Mouse (Mus musculus): ENCODE results near the gene Pfn3. TPM values are rescaled to one million over a fixed set of nuclear protein-coding genes. Genes with fewer than 3 reads are reported as not detected.

The Pfn3 gene
- polyA plus RNA-seq, 1 experiment: not detected

DNA sequence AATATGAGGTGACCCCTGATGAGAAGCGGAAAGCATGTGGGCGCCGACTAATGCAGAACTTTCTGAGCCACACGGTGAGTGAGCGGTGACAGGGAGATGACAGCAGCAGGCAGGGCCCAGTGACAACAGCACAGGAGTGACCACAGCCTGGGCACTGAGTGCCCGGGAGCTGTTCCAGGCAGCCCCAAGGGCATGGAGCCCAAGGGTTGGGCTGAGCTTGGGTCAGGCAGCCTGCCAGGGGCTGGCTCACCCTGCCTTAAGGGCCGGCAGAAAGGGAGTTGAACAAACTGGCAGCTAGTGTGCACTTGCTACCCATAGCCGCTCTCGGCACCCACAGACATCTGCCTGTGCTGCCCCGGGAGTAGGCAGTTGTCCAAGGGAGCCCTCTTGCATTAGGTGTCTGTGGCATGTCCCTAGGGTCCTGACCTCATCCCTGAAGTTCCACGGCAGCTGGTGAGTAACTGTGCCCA, 35.5 kb upstream of the Pfn3 start:
- TF ChIP-seq CTCF (IDR thresholded peaks at IDR 0.05; ENCODE audit: extremely low read depth, insufficient read length, insufficient replicate concordance, low read depth, low read length): no peak
- TF ChIP-seq POLR2A (IDR thresholded peaks at IDR 0.05; ENCODE audit: low read depth, low read length): no peak
- no peak overlapping the region for H3K27ac ChIP-seq (ENCODE audit: insufficient read depth, low read depth, low read length)
- WGBS: 74% methylated on average over 11 of the region's 11 CpGs
- no peak overlapping the region for H3K4me3 ChIP-seq (ENCODE audit: low read depth, low read length)
- H3K4me1 ChIP-seq (ENCODE audit: control insufficient read depth, insufficient read depth, insufficient read length, low read length): peaks cover 58% of the 10 kb centered on the region
- H3K27me3 ChIP-seq (ENCODE audit: control insufficient read depth, insufficient read depth, low read length): no peaks in the 10 kb centered on the region
- peaks cover 50% of the 10 kb centered on the region for H3K36me3 ChIP-seq (ENCODE audit: control insufficient read depth, insufficient read depth, low read length)

DNA sequence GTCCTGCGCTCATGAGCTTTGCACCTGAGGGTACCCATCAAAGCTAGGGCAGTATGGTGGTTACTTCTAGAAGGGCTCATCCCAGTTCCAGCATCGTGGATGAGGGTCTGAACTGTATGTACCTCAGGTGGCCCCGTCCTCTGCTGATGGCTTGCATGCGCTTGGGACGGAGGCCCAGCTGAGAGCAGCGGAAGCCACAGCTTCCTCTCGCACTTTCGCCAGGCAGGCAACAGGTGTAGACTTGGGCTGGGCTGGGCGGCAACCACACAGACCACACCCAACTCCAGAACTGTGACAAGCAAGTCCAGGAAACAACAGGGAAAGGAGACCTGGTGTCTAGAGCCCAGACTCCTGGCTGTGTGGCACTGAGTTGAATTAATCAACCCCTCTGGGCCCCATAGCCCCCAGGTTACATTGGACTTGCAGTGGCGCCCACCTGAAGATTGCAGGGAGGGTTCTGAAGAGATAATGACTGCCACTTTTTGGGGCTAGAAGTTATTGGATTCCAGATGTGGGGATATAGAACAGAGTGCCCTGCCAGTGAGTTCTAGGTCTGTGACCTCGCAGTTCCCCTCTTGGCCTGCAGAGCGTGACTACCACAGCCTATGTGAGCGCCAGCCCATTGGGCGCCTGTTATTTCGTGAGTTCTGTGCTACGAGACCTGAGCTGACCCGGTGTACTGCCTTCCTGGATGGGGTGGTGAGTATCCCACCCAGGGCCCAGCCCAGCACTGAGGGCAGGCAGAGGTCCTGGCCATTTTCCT, 34.8 kb upstream of the Pfn3 start:
- H3K27me3 ChIP-seq (ENCODE audit: control insufficient read depth, insufficient read depth, low read length): no peaks in the 10 kb centered on the region
- peaks cover 58% of the 10 kb centered on the region for H3K4me1 ChIP-seq (ENCODE audit: control insufficient read depth, insufficient read depth, insufficient read length, low read length)
- H3K4me3 ChIP-seq (ENCODE audit: low read depth, low read length): 0 out of 2 replicates have a peak overlapping the region, but pooled peaks have one; percentile 5
- peaks cover 45% of the 10 kb centered on the region for H3K36me3 ChIP-seq (ENCODE audit: control insufficient read depth, insufficient read depth, low read length)
- 52% methylated on average over 17 of the region's 17 CpGs for WGBS
- TF ChIP-seq CTCF (IDR thresholded peaks at IDR 0.05; ENCODE audit: extremely low read depth, insufficient read length, insufficient replicate concordance, low read depth, low read length) (no peak), POLR2A (IDR thresholded peaks at IDR 0.05; ENCODE audit: low read depth, low read length) (no peak)
- peak overlapping the region; percentile 76 for H3K27ac ChIP-seq (ENCODE audit: insufficient read depth, low read depth, low read length)

DNA sequence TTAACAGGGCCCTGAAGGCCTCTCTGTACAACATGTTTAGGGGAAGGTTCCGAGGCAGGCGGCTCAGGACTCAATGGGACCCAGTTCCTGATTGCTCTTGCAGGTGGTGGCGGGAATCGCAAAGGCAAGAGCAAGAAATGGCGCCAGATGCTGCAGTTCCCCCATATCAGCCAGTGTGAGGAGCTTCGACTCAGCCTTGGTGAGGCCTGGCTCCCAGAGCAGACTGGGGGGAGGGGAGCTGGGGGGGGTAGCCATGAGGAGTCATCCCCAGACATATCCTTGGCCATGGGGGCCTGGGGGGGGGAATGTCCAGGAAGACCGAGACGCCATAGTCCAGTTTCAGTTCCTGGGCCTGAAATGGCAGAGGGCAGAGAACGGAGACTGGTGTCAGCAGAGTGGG, 34.2 kb upstream of the Pfn3 start:
- H3K27me3 ChIP-seq (ENCODE audit: control insufficient read depth, insufficient read depth, low read length): no peaks in the 10 kb centered on the region
- H3K4me3 ChIP-seq (ENCODE audit: low read depth, low read length): 0 out of 2 replicates have a peak overlapping the region, but pooled peaks have one; percentile 5
- H3K4me1 ChIP-seq (ENCODE audit: control insufficient read depth, insufficient read depth, insufficient read length, low read length): peaks cover 58% of the 10 kb centered on the region
- TF ChIP-seq CTCF (IDR thresholded peaks at IDR 0.05; ENCODE audit: extremely low read depth, insufficient read length, insufficient replicate concordance, low read depth, low read length): no peak
- peaks cover 38% of the 10 kb centered on the region for H3K36me3 ChIP-seq (ENCODE audit: control insufficient read depth, insufficient read depth, low read length)
- H3K27ac ChIP-seq (ENCODE audit: insufficient read depth, low read depth, low read length): peak overlapping the region; percentile 71
- WGBS: 82% methylated on average over 9 of the region's 9 CpGs

DNA sequence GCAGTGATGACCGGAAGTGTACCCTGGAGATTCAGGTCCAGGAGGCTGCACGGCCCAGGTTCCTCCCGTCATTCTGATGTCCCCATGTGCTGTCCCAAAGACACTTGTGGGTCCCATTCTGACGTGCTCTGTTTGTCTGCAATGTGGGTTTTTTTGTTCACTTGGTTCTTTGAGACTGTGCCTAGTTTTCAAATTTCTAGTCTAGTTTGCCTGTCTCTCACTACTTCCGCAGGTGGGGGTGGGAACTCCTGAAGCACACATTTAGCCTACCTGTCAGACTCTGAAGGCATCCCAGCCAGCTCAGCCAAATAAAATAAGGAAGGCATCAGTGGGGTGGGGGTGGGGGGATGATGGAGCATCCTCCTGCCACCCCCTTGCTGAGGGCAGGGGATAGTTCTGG, 33.1 kb upstream of the Pfn3 start:
- Histone ChIP-seq H3K27me3 (ENCODE audit: control insufficient read depth, insufficient read depth, low read length) (no peaks in the 10 kb centered on the region), H3K4me1 (ENCODE audit: control insufficient read depth, insufficient read depth, insufficient read length, low read length) (peaks cover 58% of the 10 kb centered on the region), H3K36me3 (ENCODE audit: control insufficient read depth, insufficient read depth, low read length) (peaks cover 29% of the 10 kb centered on the region), H3K4me3 (ENCODE audit: low read depth, low read length) (no peak overlapping the region), H3K27ac (ENCODE audit: insufficient read depth, low read depth, low read length) (peak overlapping the region; percentile 3; the same call in 1 of the 2 replicates)
- 83% methylated on average over 5 of the region's 5 CpGs for WGBS
- TF ChIP-seq POLR2A (IDR thresholded peaks at IDR 0.05; ENCODE audit: low read depth, low read length) (no peak), CTCF (IDR thresholded peaks at IDR 0.05; ENCODE audit: extremely low read depth, insufficient read length, insufficient replicate concordance, low read depth, low read length) (no peak)

DNA sequence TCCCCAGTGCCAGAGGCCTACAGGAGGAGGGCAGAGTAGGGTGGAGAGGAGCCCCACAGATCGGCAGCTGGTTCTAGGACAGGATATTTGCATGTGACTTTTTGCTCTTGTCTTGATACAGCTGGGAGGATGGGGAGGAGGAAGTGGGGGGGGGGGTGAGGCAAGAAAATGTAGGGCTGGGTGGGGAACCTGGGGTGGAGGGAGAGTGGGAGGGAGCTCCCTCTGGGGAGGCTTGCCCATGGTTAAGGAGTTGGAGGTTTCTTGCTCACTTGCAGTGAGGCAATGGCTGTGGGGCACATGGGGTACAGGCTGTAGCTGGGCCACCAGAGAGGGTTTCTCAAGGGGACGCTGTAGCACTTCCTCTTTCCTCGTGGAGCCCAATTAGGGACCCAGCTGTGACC, 32.5 kb upstream of the Pfn3 start:
- H3K36me3 ChIP-seq (ENCODE audit: control insufficient read depth, insufficient read depth, low read length): peaks cover 23% of the 10 kb centered on the region
- H3K27me3 ChIP-seq (ENCODE audit: control insufficient read depth, insufficient read depth, low read length): no peaks in the 10 kb centered on the region
- 42% methylated on average over 3 of the region's 3 CpGs for WGBS
- H3K4me1 ChIP-seq (ENCODE audit: control insufficient read depth, insufficient read depth, insufficient read length, low read length): peaks cover 55% of the 10 kb centered on the region
- H3K27ac ChIP-seq (ENCODE audit: insufficient read depth, low read depth, low read length): peak overlapping the region; percentile 88
- TF ChIP-seq POLR2A (IDR thresholded peaks at IDR 0.05; ENCODE audit: low read depth, low read length) (peak; percentile 23; the same call in 1 of the 2 replicates), CTCF (IDR thresholded peaks at IDR 0.05; ENCODE audit: extremely low read depth, insufficient read length, insufficient replicate concordance, low read depth, low read length) (no peak)
- H3K4me3 ChIP-seq (ENCODE audit: low read depth, low read length): no peak overlapping the region

DNA sequence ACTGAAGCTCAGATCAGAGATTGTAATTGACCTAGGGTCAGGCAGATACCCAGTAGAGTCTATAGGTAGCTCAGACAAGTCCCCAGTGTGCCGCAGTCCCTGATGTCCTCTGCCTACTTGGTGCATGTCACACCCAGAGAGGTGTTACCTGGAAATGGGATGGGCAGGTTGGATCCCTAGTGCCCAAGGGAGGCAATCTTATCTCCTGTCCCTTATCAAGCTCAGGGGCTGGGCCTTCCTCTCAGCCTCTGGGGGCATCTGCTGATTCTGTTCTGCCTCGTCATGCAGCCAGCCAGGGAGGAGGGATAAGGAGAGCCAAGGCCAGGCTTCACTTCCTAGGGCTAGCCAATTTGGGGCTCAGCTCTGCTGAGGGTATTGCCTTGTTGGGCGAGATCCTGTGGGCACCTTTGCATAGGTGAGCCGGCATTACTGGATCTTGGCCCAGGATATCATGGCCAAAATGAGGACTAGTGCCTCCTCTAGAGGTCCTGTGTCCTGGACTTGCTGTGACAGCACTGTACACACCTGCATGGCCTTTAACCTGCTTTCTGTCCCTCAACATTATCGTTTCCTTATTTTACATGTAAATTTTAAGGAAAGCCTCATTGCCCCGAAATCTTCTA, 31.6 kb upstream of the Pfn3 start:
- peaks cover 46% of the 10 kb centered on the region for H3K4me1 ChIP-seq (ENCODE audit: control insufficient read depth, insufficient read depth, insufficient read length, low read length)
- WGBS: 41% methylated on average over 6 of the region's 6 CpGs

More for the DNA sequence above, 31.6 kb upstream of the Pfn3 start:
- peaks cover 15% of the 10 kb centered on the region for H3K36me3 ChIP-seq (ENCODE audit: control insufficient read depth, insufficient read depth, low read length)
- H3K4me3 ChIP-seq (ENCODE audit: low read depth, low read length): peak overlapping the region; percentile 39
- peak overlapping the region; percentile 88 for H3K27ac ChIP-seq (ENCODE audit: insufficient read depth, low read depth, low read length)
- H3K27me3 ChIP-seq (ENCODE audit: control insufficient read depth, insufficient read depth, low read length): no peaks in the 10 kb centered on the region
- no peak for TF ChIP-seq CTCF (IDR thresholded peaks at IDR 0.05; ENCODE audit: extremely low read depth, insufficient read length, insufficient replicate concordance, low read depth, low read length)
- peak; percentile 18; the same call in 1 of the 2 replicates for TF ChIP-seq POLR2A (IDR thresholded peaks at IDR 0.05; ENCODE audit: low read depth, low read length)

Data from small intestine, adult 2 months (tissue).